Mouse (Mus musculus) liver, embryonic 15.5 days (tissue): ENCODE results near the gene Cbarp. TPM values are rescaled to one million over a fixed set of nuclear protein-coding genes. Genes with fewer than 3 reads are reported as not detected.

ENCODE experiments used
- ATAC-seq: fragments of 200-750 bp; cut with Nextera tagmentation; 2 replicates; pipeline ENCODE4 v1.8.0; 2017; ENCODE audit warnings: moderate number of reproducible peaks, mild to moderate bottlenecking, moderate library complexity; ENCODE audit not compliant: insufficient read depth
- H3K27ac ChIP-seq: fragments of 300-500 bp; sonication (generic); replicated peaks from 2 replicates; pipeline ENCODE4 v1.5.1; 2015; ENCODE audit warnings: mild to moderate bottlenecking, inconsistent platforms
- H3K27me3 ChIP-seq: fragments of 300-500 bp; sonication (generic); 2 replicates; pipeline ENCODE4 v1.6.1; 2015; ENCODE audit warnings: mild to moderate bottlenecking, inconsistent platforms
- H3K36me3 ChIP-seq: fragments of 300-500 bp; sonication (generic); replicated peaks from 2 replicates; pipeline ENCODE4 v1.6.1; 2015; ENCODE audit warnings: moderate library complexity, mild to moderate bottlenecking, inconsistent platforms
- H3K4me1 ChIP-seq: fragments of 300-500 bp; sonication (generic); replicated peaks from 2 replicates; pipeline ENCODE4 v1.6.1; 2015; ENCODE audit warnings: inconsistent platforms
- H3K4me2 ChIP-seq: fragments of 300-500 bp; sonication (generic); 2 replicates; pipeline ENCODE4 v1.6.1; 2015; ENCODE audit warnings: moderate library complexity, mild to moderate bottlenecking, inconsistent platforms
- H3K4me3 ChIP-seq: fragments of 300-500 bp; sonication (generic); replicated peaks from 2 replicates; pipeline ENCODE4 v1.5.1; 2015; ENCODE audit warnings: mild to moderate bottlenecking, inconsistent platforms
- H3K9ac ChIP-seq: fragments of 300-500 bp; sonication (generic); 2 replicates; pipeline ENCODE4 v1.6.1; 2015; ENCODE audit warnings: moderate library complexity, mild to moderate bottlenecking, inconsistent platforms
- H3K9me3 ChIP-seq: fragments of 300-500 bp; sonication (generic); replicated peaks from 2 replicates; pipeline ENCODE4 v1.6.1; 2016; ENCODE audit warnings: inconsistent platforms
- WGBS: fragments of 180-500 bp; shearing (Covaris S2); methylation state at CpG from one replicate; pipeline ENCODE4 v1.1.7; 2015; ENCODE audit warnings: mixed read lengths; ENCODE audit not compliant: insufficient replicate concordance; 5-methylcytosine and 5-hydroxymethylcytosine counted together
- polyA plus RNA-seq: library from polyadenylated mRNA; unstranded; fragments of >200 nt; fragmentation: Nextera tagmentation; extraction: Ambion mirVana; gene quantifications from 2 replicates; pipeline ENCODE4 v1.2.1, GENCODE M21; 2015

Cbarp gene
- polyA plus RNA-seq, 1 experiment from 2014 or later: 0.51 TPM

DNA sequence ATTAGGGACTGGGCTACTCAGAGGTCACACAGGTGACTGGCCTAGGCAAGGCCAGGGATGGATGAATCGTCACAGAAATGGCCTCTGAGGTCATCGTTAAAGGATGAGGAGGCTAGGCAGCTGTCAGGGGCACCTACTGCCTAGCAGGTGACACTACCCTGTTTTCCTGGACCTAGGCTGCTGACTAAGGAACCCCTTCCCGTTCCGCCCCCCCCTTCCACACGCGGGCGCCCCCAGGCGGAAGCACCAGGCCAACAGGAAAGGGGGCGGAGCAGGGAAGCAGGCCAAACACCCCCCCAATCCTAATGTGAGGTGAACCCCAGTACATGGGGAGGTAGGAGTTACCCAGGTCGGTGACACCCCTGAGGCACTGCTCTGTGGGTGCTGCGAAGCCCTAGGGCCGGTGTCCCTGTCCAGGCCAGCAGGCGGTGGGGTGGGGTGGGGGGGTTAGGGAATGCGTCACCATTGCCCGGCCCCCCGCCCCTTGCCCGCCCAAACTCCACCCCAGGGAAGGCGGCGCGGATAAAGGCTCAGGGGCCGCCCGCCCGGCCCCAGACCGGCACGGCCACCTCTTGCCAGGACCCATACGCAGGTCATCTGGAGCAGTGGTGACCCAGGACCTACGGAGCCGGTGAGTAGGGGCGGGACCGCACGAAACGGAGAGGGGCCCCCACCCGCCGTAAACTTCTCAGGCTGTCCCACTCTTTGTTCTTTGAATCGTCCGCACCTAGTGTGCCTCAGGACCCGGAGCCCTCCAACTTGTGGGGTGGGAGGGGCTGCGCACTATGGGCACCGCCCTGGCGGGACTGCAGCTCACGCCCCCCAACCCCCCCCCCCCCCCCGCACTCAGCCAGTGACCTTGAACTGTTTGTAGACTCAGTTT lies 7.3 kb upstream of the Cbarp start, which contains the start of gene Midn:
Gene Midn, plus strand, starts transcription at position 554 of the 883 bp plus-strand sequence.
- Histone ChIP-seq H3K36me3 (peaks cover 62% of the 10 kb centered on the region), H3K4me2 (peak within 1 kb of the TSS; percentile 96), H3K27ac (peak within 1 kb of the TSS; percentile 96), H3K4me3 (peak within 1 kb of the TSS; percentile 70), H3K4me1 (peaks cover 88% of the 10 kb centered on the region), H3K9me3 (no peaks in the 10 kb centered on the region), H3K9ac (peak within 1 kb of the TSS; percentile 87), H3K27me3 (no peaks in the 10 kb centered on the region)
- under 1% methylated on average over 38 of the region's 42 CpGs for WGBS
- ATAC-seq: peak; percentile 38

DNA sequence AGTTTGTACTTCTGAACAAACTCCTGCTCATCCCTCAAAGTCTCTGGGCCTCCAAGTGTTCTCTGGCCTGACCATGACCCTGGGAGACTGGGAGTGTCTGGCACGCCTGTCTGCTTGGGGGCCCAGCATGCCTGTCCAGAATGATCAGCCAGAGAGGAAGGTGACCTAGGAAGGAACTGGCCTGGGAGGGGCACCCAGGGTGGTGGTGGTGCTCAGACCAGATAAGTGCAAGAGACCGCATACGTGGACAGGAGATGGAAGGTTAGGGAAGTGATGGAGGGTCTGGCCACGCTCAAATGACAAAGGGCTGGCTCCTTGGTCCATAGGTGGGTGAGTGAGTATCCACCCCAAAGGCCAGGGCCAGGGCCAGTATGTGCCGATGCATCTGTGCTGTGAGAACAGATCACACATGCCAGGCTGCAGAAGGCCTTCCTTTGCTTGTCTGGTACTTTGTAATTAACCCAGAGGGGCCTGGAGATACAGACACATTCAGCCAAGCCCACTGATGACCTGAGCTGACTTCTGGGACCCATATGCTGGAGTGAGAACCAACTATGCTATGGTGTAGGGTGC lies 6.6 kb upstream of the Cbarp start:
- 34% methylated on average over 5 of the region's 5 CpGs for WGBS
- no peaks in the 10 kb centered on the region for H3K9me3 ChIP-seq
- peak overlapping the region; percentile 87 for H3K9ac ChIP-seq
- no peak for ATAC-seq
- peak overlapping the region; percentile 70 for H3K4me3 ChIP-seq
- peaks cover 88% of the 10 kb centered on the region for H3K4me1 ChIP-seq
- H3K27ac ChIP-seq: peak overlapping the region; percentile 96
- H3K4me2 ChIP-seq: peak overlapping the region; percentile 96
- no peaks in the 10 kb centered on the region for H3K27me3 ChIP-seq
- peaks cover 55% of the 10 kb centered on the region for H3K36me3 ChIP-seq

DNA sequence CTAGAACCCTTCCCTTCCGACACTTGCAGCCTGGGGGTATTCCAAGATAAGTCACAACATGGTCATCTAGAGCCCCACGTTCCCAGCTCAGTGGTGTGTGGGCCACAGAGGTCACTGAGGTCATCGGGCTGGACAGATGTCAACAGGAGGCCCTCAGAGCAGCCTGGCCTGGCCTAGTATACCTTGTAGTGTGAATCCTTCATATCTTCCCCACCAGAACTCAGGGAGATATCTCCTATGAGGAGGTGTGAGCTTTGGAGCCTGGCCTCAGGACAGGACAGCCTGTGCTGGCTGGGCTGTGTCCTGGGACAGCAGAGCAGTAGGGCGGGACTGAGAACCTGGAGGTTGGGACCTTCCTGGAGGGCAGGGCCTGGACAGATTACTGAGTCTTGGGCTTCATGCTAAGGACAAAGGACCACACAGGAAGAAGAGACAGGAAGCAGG lies 6.0 kb upstream of the Cbarp start:
- peak overlapping the region; percentile 96 for H3K4me2 ChIP-seq
- H3K4me3 ChIP-seq: no peak overlapping the region
- H3K36me3 ChIP-seq: peaks cover 48% of the 10 kb centered on the region
- H3K27ac ChIP-seq: peak overlapping the region; percentile 96
- no peak for ATAC-seq
- peak overlapping the region; percentile 87 for H3K9ac ChIP-seq
- H3K9me3 ChIP-seq: no peaks in the 10 kb centered on the region
- WGBS: 71% methylated on average over 4 of the region's 4 CpGs
- no peaks in the 10 kb centered on the region for H3K27me3 ChIP-seq
- H3K4me1 ChIP-seq: peaks cover 85% of the 10 kb centered on the region

DNA sequence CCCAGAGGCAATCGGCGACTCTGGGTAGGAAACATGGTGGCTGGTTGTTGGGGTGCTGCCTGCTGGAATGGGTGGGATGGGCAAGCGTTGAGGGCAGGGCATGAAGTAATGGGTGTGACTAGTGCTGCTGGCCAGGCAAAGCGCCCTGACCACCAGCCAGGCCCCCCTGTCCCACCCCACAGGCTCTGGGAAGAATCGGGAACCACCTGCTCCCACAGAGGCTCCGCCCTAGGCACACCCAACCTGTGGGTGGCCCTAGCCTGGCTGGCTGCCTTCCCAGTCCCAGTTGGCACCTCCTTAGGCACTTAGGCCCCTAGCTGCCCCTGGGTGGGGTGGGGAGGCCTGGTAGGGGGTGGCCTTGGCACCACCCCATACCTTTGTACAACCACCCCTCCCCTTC lies 5.3 kb upstream of the Cbarp start:
- 54% methylated on average over 6 of the region's 6 CpGs for WGBS
- peak overlapping the region; percentile 96 for H3K4me2 ChIP-seq

DNA sequence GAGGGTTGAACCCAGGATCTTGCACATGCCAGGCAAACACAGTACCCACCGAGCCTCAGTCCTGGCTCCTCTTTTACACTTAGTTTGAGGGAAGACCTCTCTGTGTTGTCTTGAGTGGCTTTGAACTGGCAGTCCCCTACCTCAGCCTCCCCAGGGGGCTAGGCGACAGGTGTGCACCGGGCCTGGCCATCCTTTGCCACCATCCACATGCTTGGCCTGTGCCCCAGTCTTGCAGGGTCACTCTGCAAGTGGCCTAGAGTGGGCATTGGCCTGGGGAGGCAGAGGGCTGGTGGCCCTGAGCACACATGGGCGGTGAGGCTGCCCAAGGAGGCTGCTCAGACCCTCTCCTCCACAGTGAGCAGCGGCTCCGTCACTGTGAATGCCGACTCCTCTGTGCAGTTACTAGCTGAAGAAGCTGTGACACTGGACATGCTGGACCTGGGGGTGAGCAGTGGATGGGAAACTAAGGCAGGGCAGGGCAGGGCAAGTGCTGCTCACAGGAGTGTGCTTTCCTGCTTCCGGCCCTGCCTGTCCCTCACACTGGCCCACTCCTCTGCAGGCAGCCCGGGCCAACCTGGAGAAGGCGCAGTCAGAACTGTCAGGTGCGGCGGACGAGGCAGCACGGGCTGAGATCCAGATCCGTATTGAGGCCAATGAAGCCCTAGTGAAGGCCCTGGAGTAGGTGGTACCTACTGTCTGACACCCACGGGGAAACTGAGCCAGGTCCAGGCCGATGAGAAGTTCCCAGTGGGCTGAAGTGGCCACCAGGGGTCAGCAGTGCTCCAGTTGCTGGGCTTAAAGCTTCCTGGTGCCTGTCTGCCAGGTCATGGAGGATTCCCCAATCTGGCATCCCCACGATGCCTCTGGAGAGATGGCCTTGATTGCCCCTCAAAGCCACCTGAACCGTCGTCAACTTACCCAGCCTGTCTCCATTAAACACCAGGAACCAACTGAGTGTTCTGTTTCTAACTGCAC lies 4.5 kb upstream of the Cbarp start:
- H3K4me1 ChIP-seq: peaks cover 85% of the 10 kb centered on the region

More for the DNA sequence above, 5.3 kb upstream of the Cbarp start:
- H3K4me1 ChIP-seq: peaks cover 85% of the 10 kb centered on the region
- H3K27me3 ChIP-seq: no peaks in the 10 kb centered on the region
- peak overlapping the region; percentile 10; the same call in 1 of the 2 replicates for H3K4me3 ChIP-seq
- H3K27ac ChIP-seq: peak overlapping the region; percentile 96
- H3K9me3 ChIP-seq: no peaks in the 10 kb centered on the region
- peaks cover 45% of the 10 kb centered on the region for H3K36me3 ChIP-seq
- no peak for ATAC-seq
- peak overlapping the region; percentile 87; the same call in 1 of the 2 replicates for H3K9ac ChIP-seq

DNA sequence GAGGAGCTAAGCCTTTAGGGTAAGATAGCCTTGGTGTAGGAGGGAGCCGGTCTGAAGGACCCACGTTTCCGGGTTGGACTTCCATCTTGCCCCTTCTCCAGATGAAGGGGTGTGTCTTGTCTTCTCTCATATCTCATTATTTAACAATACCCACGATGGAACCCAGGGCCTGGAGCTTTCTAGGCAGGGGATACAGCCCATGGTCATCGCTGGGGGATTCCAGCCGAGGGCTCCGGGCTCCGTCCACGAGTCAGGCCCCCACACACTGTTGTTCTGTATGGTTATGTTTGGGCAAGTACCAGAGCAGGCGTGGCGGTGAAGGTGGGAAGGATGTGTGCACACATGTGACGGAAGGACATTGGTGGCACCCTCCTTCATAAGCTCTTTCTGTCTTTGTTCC lies 3.5 kb upstream of the Cbarp start:
- no peak overlapping the region for H3K4me3 ChIP-seq
- ATAC-seq: no peak
- H3K9me3 ChIP-seq: no peaks in the 10 kb centered on the region
- WGBS: 83% methylated on average over 12 of the region's 12 CpGs
- H3K4me2 ChIP-seq: no peak overlapping the region
- H3K27me3 ChIP-seq: peaks cover 15% of the 10 kb centered on the region
- H3K4me1 ChIP-seq: peaks cover 88% of the 10 kb centered on the region
- H3K27ac ChIP-seq: no peak overlapping the region
- no peak overlapping the region for H3K9ac ChIP-seq
- peaks cover 36% of the 10 kb centered on the region for H3K36me3 ChIP-seq

More for the DNA sequence above, 4.5 kb upstream of the Cbarp start:
- Histone ChIP-seq H3K4me2 (peak overlapping the region; percentile 96; the same call in 1 of the 2 replicates), H3K4me3 (peak overlapping the region; percentile 10; the same call in 1 of the 2 replicates), H3K9ac (0 out of 2 replicates have a peak overlapping the region, but pooled peaks have one; percentile 1), H3K27ac (peak overlapping the region; percentile 96), H3K36me3 (peaks cover 38% of the 10 kb centered on the region), H3K9me3 (no peaks in the 10 kb centered on the region), H3K27me3 (peaks cover 5% of the 10 kb centered on the region; the same call in 1 of the 2 replicates)
- WGBS: 72% methylated on average over 20 of the region's 20 CpGs
- ATAC-seq: no peak

DNA sequence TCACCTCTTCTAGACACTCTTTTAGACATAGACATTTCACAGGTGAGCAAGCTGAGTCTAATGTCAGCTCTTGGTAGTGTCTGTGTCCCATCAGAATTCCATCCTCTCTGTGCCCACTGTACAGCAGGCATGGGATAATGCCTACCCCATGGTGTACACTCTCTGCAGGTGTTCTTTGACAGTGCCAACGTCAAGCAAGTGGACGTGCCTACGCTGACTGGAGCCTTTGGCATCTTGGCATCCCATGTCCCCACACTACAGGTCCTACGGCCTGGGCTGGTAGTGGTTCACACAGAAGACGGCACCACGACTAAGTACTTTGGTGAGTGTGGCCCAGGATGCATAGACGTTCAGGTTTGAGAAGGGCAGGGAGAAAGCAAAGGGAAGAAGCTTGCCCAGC lies 3.0 kb upstream of the Cbarp start:
- Histone ChIP-seq H3K4me2 (peak overlapping the region; percentile 95; the same call in 1 of the 2 replicates), H3K27me3 (peaks cover 20% of the 10 kb centered on the region), H3K27ac (no peak overlapping the region), H3K9me3 (no peaks in the 10 kb centered on the region), H3K4me1 (peaks cover 93% of the 10 kb centered on the region), H3K4me3 (no peak overlapping the region), H3K36me3 (peaks cover 36% of the 10 kb centered on the region), H3K9ac (no peak overlapping the region)
- no peak for ATAC-seq
- WGBS: 88% methylated on average over 7 of the region's 7 CpGs

DNA sequence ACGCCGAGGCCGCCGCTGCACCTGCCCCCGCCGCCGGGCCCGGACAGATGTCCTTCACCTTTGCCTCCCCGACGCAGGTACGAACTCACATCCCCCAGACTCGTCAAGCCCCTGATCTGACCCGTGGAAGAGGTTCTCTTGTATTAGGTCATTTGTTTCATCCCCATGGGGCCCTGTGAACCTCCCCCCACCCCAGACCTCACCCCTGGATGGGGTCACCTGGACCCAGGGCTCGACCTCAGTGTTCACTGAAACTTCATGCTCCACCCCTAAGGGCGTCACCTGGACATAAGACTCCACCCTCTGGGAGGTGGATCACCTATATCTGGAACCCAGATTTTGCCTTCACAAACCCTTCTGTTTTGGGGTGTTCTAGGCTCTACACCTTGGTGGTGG lies 1.9 kb upstream of the Cbarp start:
- H3K27ac ChIP-seq: peak overlapping the region; percentile 95
- H3K4me3 ChIP-seq: peak overlapping the region; percentile 75
- peaks cover 95% of the 10 kb centered on the region for H3K4me1 ChIP-seq
- WGBS: under 1% methylated on average over 15 of the region's 15 CpGs
- H3K36me3 ChIP-seq: peaks cover 36% of the 10 kb centered on the region
- peak overlapping the region; percentile 85 for H3K9ac ChIP-seq
- H3K4me2 ChIP-seq: peak overlapping the region; percentile 95
- ATAC-seq: peak; percentile 46
- H3K27me3 ChIP-seq: peaks cover 32% of the 10 kb centered on the region
- H3K9me3 ChIP-seq: no peaks in the 10 kb centered on the region

DNA sequence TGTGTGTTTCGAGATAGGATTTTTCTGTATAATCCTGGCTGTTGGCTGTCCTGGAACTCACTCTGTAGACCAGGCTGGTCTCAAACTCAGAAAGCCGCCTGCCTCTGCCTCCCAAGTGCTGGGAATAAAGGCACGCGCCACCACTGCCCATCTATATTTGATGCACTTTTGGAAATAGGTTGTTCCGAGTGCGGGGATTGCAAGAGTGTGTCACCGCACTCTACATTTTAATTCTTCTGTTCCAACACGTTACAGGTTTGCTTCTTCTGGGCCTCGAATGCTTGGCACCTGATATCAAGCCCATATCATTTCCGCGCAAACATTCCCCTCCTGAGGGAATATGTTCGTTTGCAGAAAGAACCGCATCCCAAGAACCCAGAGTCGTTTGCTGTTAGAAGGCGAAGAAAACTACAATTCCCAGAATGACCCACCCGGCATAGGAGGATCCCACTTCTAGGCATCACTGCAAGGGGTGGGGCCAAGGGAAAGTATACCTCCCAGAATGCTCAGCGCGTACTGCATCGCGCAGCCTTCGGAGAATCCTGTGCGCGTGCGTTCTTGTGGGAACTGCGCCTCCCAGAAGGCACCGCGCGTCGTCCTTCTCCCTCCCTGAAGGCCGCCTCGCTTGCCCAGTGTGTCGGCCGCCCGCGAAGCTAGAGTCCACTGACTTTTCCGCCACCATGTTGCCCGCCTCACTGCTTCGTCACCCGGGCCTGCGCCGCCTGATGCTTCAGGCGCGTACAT lies 1.3 kb upstream of the Cbarp start:
- peak overlapping the region; percentile 95 for H3K27ac ChIP-seq
- WGBS: under 1% methylated on average over 43 of the region's 43 CpGs
- H3K9me3 ChIP-seq: no peaks in the 10 kb centered on the region
- peaks cover 95% of the 10 kb centered on the region for H3K4me1 ChIP-seq
- peaks cover 36% of the 10 kb centered on the region for H3K36me3 ChIP-seq
- H3K4me3 ChIP-seq: peak overlapping the region; percentile 75
- peaks cover 37% of the 10 kb centered on the region for H3K27me3 ChIP-seq
- peak overlapping the region; percentile 95 for H3K4me2 ChIP-seq
- peak; percentile 81 for ATAC-seq
- peak overlapping the region; percentile 85 for H3K9ac ChIP-seq

DNA sequence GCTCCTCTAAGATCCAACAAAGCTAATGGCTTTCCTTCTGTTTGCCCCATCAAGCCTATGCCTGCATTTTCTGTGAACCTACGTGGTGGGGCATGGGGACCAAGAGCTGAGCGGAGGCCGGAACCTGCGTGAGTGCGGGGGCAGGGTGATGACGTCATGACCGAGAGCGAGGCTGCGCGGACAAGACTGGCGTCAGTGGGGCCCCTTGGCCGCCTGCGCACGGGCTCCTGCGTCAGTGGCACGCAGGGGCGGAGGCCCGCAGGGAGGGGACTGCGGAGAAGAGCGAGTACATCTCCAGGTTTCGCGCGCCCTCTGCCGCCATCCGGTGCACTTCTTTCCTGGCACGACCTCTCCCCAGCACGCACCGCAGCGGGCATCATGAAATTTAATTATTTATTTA lies 608 bp upstream of the Cbarp start:
- Histone ChIP-seq H3K4me1 (peaks cover 95% of the 10 kb centered on the region), H3K9me3 (no peaks in the 10 kb centered on the region)

More for the DNA sequence above, 608 bp upstream of the Cbarp start:
- Histone ChIP-seq H3K4me2 (peak overlapping the region; percentile 95), H3K4me3 (peak overlapping the region; percentile 75), H3K27me3 (peaks cover 44% of the 10 kb centered on the region), H3K36me3 (peaks cover 30% of the 10 kb centered on the region), H3K27ac (peak overlapping the region; percentile 95), H3K9ac (peak overlapping the region; percentile 67)
- peak; percentile 65 for ATAC-seq
- WGBS: under 1% methylated on average over 29 of the region's 29 CpGs
